Mouse (Mus musculus) hindbrain, embryonic 14.5 days (tissue): ENCODE data around the gene Klhdc8b. TPM values are rescaled to one million over a fixed set of nuclear protein-coding genes. Genes with fewer than 3 reads are reported as not detected.

ENCODE experiments used
- ATAC-seq: fragments of 200-750 bp; cut with Nextera tagmentation; 2 replicates; pipeline ENCODE4 v1.8.0; 2017; ENCODE audit warnings: moderate number of reproducible peaks, mild to moderate bottlenecking, moderate TSS enrichment, moderate library complexity; ENCODE audit not compliant: low FRiP score
- DNase-seq: peaks from one replicate; pipeline ENCODE4 v3.0.0-alpha.2; 2015; ENCODE audit warnings: low spot score
- H3K27ac ChIP-seq: fragments of 300-500 bp; sonication (generic); 2 replicates; pipeline ENCODE4 v1.5.1; 2014; ENCODE audit warnings: mild to moderate bottlenecking, moderate library complexity
- H3K27me3 ChIP-seq: fragments of 300-500 bp; sonication (generic); 2 replicates; pipeline ENCODE4 v1.6.1; 2014; ENCODE audit warnings: mild to moderate bottlenecking, low read length, mixed read lengths; ENCODE audit not compliant: control insufficient read depth, insufficient read depth
- H3K36me3 ChIP-seq: fragments of 300-500 bp; sonication (generic); replicated peaks from 2 replicates; pipeline ENCODE4 v1.6.1; 2014; ENCODE audit not compliant: control insufficient read depth, insufficient read depth
- H3K4me1 ChIP-seq: fragments of 300-500 bp; sonication (generic); replicated peaks from 2 replicates; pipeline ENCODE4 v1.6.1; 2014; ENCODE audit warnings: antibody characterized with exemption, low read length, mixed read lengths; ENCODE audit not compliant: control insufficient read depth, insufficient read depth
- H3K4me2 ChIP-seq: fragments of 300-500 bp; sonication (generic); replicated peaks from 2 replicates; pipeline ENCODE4 v1.6.1; 2014; ENCODE audit warnings: mild to moderate bottlenecking, moderate library complexity
- H3K4me3 ChIP-seq: fragments of 300-500 bp; sonication (generic); replicated peaks from 2 replicates; pipeline ENCODE4 v1.5.1; 2014; ENCODE audit warnings: mild to moderate bottlenecking, low read length
- H3K9ac ChIP-seq: fragments of 300-500 bp; sonication (generic); 2 replicates; pipeline ENCODE4 v1.6.1; 2014
- H3K9me3 ChIP-seq: fragments of 300-500 bp; sonication (generic); 2 replicates; pipeline ENCODE4 v1.6.1; 2016; ENCODE audit warnings: low read length; ENCODE audit not compliant: control insufficient read depth
- WGBS: fragments of 180-500 bp; shearing (Covaris S2); extraction: QIAGEN DNeasy Blood & Tissue Kit; methylation state at CpG from one replicate; pipeline ENCODE4 v1.1.7; 2014; 5-methylcytosine and 5-hydroxymethylcytosine counted together
- polyA plus RNA-seq: library from polyadenylated mRNA; unstranded; fragments of >200 nt; fragmentation: Nextera tagmentation; extraction: Ambion mirVana; gene quantifications from 2 replicates; pipeline ENCODE4 v1.2.1, GENCODE M21; 2014

Klhdc8b gene
- polyA plus RNA-seq, 1 experiment from 2014 or later, result 57.2 TPM

GRCm38 (mm10) chr9:108469845-108470244 is 8.5 kb upstream of the Klhdc8b start:
- H3K9ac ChIP-seq, result no peak overlapping the region
- ATAC-seq, result no peak
- H3K4me2 ChIP-seq, result no peak overlapping the region
- WGBS, result 82% methylated on average over 4 of the region's 4 CpGs
- no peak overlapping the region for H3K27ac ChIP-seq
- peaks cover 22% of the 10 kb centered on the region for H3K36me3 ChIP-seq
- no peak overlapping the region for H3K4me3 ChIP-seq
- no peaks in the 10 kb centered on the region for H3K4me1 ChIP-seq
- H3K9me3 ChIP-seq, result no peaks in the 10 kb centered on the region
- H3K27me3 ChIP-seq, result no peaks in the 10 kb centered on the region
- DNase-seq, result no peak

GRCm38 (mm10) chr9:108469430-108469829 is 8.0 kb upstream of the Klhdc8b start:
- no peak overlapping the region for H3K9ac ChIP-seq
- WGBS, result 81% methylated on average over 5 of the region's 5 CpGs

GRCm38 (mm10) chr9:108466219-108466618 is 4.8 kb upstream of the Klhdc8b start:
- no peak for ATAC-seq
- no peak for DNase-seq
- Histone ChIP-seq H3K27ac (no peak overlapping the region), H3K9ac (no peak overlapping the region), H3K27me3 (no peaks in the 10 kb centered on the region), H3K4me2 (no peak overlapping the region), H3K4me1 (peaks cover 7% of the 10 kb centered on the region), H3K4me3 (no peak overlapping the region), H3K9me3 (no peaks in the 10 kb centered on the region), H3K36me3 (peaks cover 42% of the 10 kb centered on the region)
- WGBS, result 95% methylated on average over 2 of the region's 2 CpGs

More at GRCm38 (mm10) chr9:108469430-108469829, 8.0 kb upstream of the Klhdc8b start:
- DNase-seq, result no peak
- ATAC-seq, result no peak
- no peaks in the 10 kb centered on the region for H3K4me1 ChIP-seq
- no peak overlapping the region for H3K4me2 ChIP-seq
- H3K27ac ChIP-seq, result no peak overlapping the region
- H3K36me3 ChIP-seq, result peaks cover 26% of the 10 kb centered on the region
- H3K9me3 ChIP-seq, result no peaks in the 10 kb centered on the region
- no peaks in the 10 kb centered on the region for H3K27me3 ChIP-seq
- no peak overlapping the region for H3K4me3 ChIP-seq

- Histone ChIP-seq H3K4me1 (peaks cover 10% of the 10 kb centered on the region), H3K27me3 (no peaks in the 10 kb centered on the region), H3K4me3 (no peak overlapping the region), H3K36me3 (peaks cover 42% of the 10 kb centered on the region), H3K27ac (no peak overlapping the region), H3K9me3 (no peaks in the 10 kb centered on the region), H3K4me2 (no peak overlapping the region), H3K9ac (no peak overlapping the region)
- WGBS, result 98% methylated on average over 9 of the region's 9 CpGs
- no peak for DNase-seq
- ATAC-seq, result no peak
These were observed 2.3 kb upstream of the Klhdc8b start for GRCm38 (mm10) chr9:108463713-108464112.

GRCm38 (mm10) chr9:108462192-108462591 is 811 bp upstream of the Klhdc8b start:
- no peak for DNase-seq
- Histone ChIP-seq H3K36me3 (peaks cover 41% of the 10 kb centered on the region), H3K9ac (no peak overlapping the region), H3K27me3 (no peaks in the 10 kb centered on the region), H3K27ac (no peak overlapping the region), H3K4me2 (peak overlapping the region; percentile 96; the same call in 1 of the 2 replicates), H3K4me3 (no peak overlapping the region), H3K4me1 (peaks cover 10% of the 10 kb centered on the region), H3K9me3 (no peaks in the 10 kb centered on the region)
- no peak for ATAC-seq
- WGBS, result 89% methylated on average over 10 of the region's 10 CpGs

GRCm38 (mm10) chr9:108461675-108462074 is 294 bp upstream of the Klhdc8b start:
- H3K27me3 ChIP-seq, result no peaks in the 10 kb centered on the region
- H3K9me3 ChIP-seq, result no peaks in the 10 kb centered on the region
- peak overlapping the region; percentile 94 for H3K4me3 ChIP-seq
- peak overlapping the region; percentile 96 for H3K4me2 ChIP-seq
- H3K9ac ChIP-seq, result peak overlapping the region; percentile 90; the same call in 1 of the 2 replicates
- no peak for DNase-seq
- 90% methylated on average over 5 of the region's 5 CpGs for WGBS
- ATAC-seq, result no peak
- H3K4me1 ChIP-seq, result peaks cover 10% of the 10 kb centered on the region
- no peak overlapping the region for H3K27ac ChIP-seq
- H3K36me3 ChIP-seq, result peaks cover 36% of the 10 kb centered on the region

GRCm38 (mm10) chr9:108460319-108461178 is 832 bp downstream of the Klhdc8b start, which contains the start of gene Ccdc71:
TSS of gene Ccdc71 (plus strand) at chr9:108460527.
- Histone ChIP-seq H3K4me3 (peak within 1 kb of the TSS; percentile 94), H3K4me1 (peaks cover 10% of the 10 kb centered on the region), H3K27ac (peak within 1 kb of the TSS; percentile 90), H3K4me2 (peak within 1 kb of the TSS; percentile 96), H3K9ac (peak within 1 kb of the TSS; percentile 90), H3K27me3 (no peaks in the 10 kb centered on the region), H3K36me3 (peaks cover 27% of the 10 kb centered on the region), H3K9me3 (no peaks in the 10 kb centered on the region)
- peak; percentile 88 for DNase-seq
- WGBS, result under 1% methylated on average over 52 of the region's 52 CpGs
- ATAC-seq, result peak; percentile 80

GRCm38 (mm10) chr9:108459939-108460318 is 1.5 kb downstream of the Klhdc8b start:
- H3K4me3 ChIP-seq, result peak overlapping the region; percentile 94
- peak overlapping the region; percentile 96 for H3K4me2 ChIP-seq
- H3K27me3 ChIP-seq, result no peaks in the 10 kb centered on the region
- H3K36me3 ChIP-seq, result peaks cover 21% of the 10 kb centered on the region
- ATAC-seq (no peak), DNase-seq (no peak)
- no peaks in the 10 kb centered on the region for H3K9me3 ChIP-seq
- H3K27ac ChIP-seq, result peak overlapping the region; percentile 90
- no peak overlapping the region for H3K9ac ChIP-seq
- WGBS, result 100% methylated on average over 1 of the region's 1 CpGs
- H3K4me1 ChIP-seq, result peaks cover 10% of the 10 kb centered on the region

GRCm38 (mm10) chr9:108456953-108457352 is 4.4 kb downstream of the Klhdc8b start:
- no peaks in the 10 kb centered on the region for H3K9me3 ChIP-seq
- no peaks in the 10 kb centered on the region for H3K36me3 ChIP-seq
- H3K4me1 ChIP-seq, result peaks cover 23% of the 10 kb centered on the region
- no peak overlapping the region for H3K4me3 ChIP-seq
- WGBS, result 86% methylated on average over 10 of the region's 10 CpGs
- no peaks in the 10 kb centered on the region for H3K27me3 ChIP-seq
- no peak overlapping the region for H3K27ac ChIP-seq
- no peak for DNase-seq
- H3K9ac ChIP-seq, result no peak overlapping the region
- ATAC-seq, result no peak
- H3K4me2 ChIP-seq, result no peak overlapping the region
